Mouse (Mus musculus) liver, adult 2 months (tissue): ENCODE data around the gene Ldlrad3.

ENCODE experiments used
- CTCF ChIP-seq: fragments of 200-500 bp; IDR thresholded peaks from 2 replicates; pipeline ENCODE4 v1.5.1; 2011; ENCODE audit warnings: low read depth, low read length, control low read depth
- POLR2A ChIP-seq: fragments of 200-500 bp; IDR thresholded peaks from 2 replicates; pipeline ENCODE4 v1.6.1; 2011; ENCODE audit warnings: low read length, control low read depth; ENCODE audit not compliant: insufficient read depth; ENCODE audit errors: extremely low read depth

DNA sequence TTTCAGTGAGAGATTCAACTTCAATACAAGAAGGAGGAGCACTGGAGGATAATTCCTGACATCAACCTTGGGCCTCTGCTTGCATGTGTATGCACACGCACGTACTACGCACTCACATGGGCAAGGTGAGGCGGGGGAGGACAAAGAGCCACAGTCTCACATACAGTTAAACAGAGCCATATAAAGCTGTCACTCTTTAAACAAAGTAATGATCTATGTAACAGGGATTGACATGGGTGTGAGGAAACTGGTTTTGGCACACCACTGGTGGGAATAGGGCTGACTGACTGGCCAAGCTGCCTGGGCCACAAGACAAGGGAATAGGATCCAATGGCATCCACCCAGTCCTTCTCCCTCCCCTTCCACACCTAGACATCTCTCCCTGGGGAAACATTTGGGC, 57.0 kb downstream of the Ldlrad3 start:
- no peak for TF ChIP-seq POLR2A
- no peak for TF ChIP-seq CTCF
